In the genomic region with DNA sequence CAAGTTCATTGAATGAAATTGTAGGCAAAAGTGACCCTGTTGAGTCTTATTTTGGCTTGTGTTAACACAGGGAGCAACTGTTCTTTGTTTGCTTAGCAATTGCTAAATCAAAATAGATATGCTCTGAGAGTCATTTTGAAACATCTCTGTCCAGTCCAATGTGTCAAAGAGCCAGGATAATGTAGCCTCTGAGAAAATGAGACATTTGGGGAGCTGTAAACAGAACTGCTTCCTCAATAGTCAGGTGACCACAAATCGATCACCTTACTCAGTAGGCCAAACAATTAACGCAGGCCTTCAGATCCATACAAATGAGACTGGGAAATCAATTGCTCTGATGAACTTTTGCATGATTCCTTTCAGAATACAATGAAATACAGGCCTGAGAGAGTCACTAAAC, we compare ENCODE assay signal across 23 mouse cellular contexts.
"Had no signal": no experiment of that assay in that cellular context is flagged by ENCODE, and none has a peak within 500 bp of the region (broad histone marks: within the 10 kb centered on the region; RNA-seq: fewer than 3 reads in every experiment).

No protein-coding gene starts in this region.

- H3K4me3 ChIP-seq: gastrocnemius, adult 2 months; heart, embryonic 10.5 days; heart, embryonic 12.5 days; hindbrain, embryonic 13.5 days; hindbrain, embryonic 15.5 days; kidney, embryonic 15.5 days; layer of hippocampus, adult 2 months; left cerebral cortex, adult 2 months; limb, embryonic 10.5 days; limb, embryonic 12.5 days; liver, embryonic 12.5 days had no signal

- DNase-seq: gastrocnemius, adult 2 months; gastrocnemius, postnatal 14 days; gastrocnemius, postnatal 36 days; heart, postnatal 10 days; kidney, adult 11 months; kidney, adult 2 months; kidney, adult 9 months; kidney, postnatal 25 days; kidney, postnatal 4 days had no signal

- H3K9ac ChIP-seq: heart, embryonic 12.5 days; hindbrain, embryonic 13.5 days; hindbrain, embryonic 15.5 days; kidney, embryonic 15.5 days; limb, embryonic 12.5 days; liver, embryonic 12.5 days; liver, embryonic 14.5 days had no signal

- H3K27me3 ChIP-seq: heart, embryonic 12.5 days; hindbrain, embryonic 13.5 days; hindbrain, embryonic 15.5 days; kidney, embryonic 15.5 days; limb, embryonic 12.5 days; liver, embryonic 12.5 days had no signal

- H3K27ac ChIP-seq: gastrocnemius, adult 2 months; heart, embryonic 10.5 days; hindbrain, embryonic 13.5 days; hindbrain, embryonic 15.5 days; hindbrain, postnatal 0 days; kidney, embryonic 15.5 days; kidney, postnatal 0 days; layer of hippocampus, adult 2 months; left cerebral cortex, adult 2 months; limb, embryonic 10.5 days; limb, embryonic 12.5 days; liver, embryonic 12.5 days; liver, embryonic 14.5 days had no signal

- H3K9me3 ChIP-seq: heart, embryonic 10.5 days; heart, embryonic 12.5 days; hindbrain, embryonic 13.5 days; hindbrain, embryonic 15.5 days; kidney, embryonic 15.5 days; limb, embryonic 10.5 days; limb, embryonic 12.5 days; liver, embryonic 12.5 days had no signal

- H3K4me1 ChIP-seq: heart, embryonic 10.5 days; heart, embryonic 12.5 days; hindbrain, embryonic 15.5 days; liver, embryonic 12.5 days had no signal

- H3K36me3 ChIP-seq: heart, embryonic 10.5 days; heart, embryonic 12.5 days; hindbrain, embryonic 13.5 days; hindbrain, embryonic 15.5 days; kidney, embryonic 15.5 days; limb, embryonic 10.5 days; limb, embryonic 12.5 days; liver, embryonic 12.5 days had no signal

- H3K4me2 ChIP-seq: heart, embryonic 12.5 days; hindbrain, embryonic 13.5 days; hindbrain, embryonic 15.5 days; kidney, embryonic 15.5 days; limb, embryonic 12.5 days; liver, embryonic 12.5 days had no signal

- ATAC-seq: hindbrain, postnatal 0 days; intestine, embryonic 16.5 days; liver, embryonic 12.5 days had no signal
